Mouse (Mus musculus) retina, embryonic 14.5 days (tissue): ENCODE measurements around the gene Cdkl5.

Source experiments
- DNase-seq: peaks from one replicate; pipeline ENCODE4 v3.0.0-alpha.2; 2015; ENCODE audit warnings: low spot score

Cdkl5 gene

GRCm38 (mm10) chrX:160735650-160736049 is 258.9 kb downstream of the Cdkl5 start, which contains the start of gene Ppef1:
Gene Ppef1, minus strand, starts transcription at chrX:160735765.
- no peak for DNase-seq
